Mouse (Mus musculus) kidney, postnatal 4 days (tissue): ENCODE measurements around the gene Omd.
"Not testable (repeated sequence)": the region's sequence is repeated elsewhere in the genome, so short reads cannot be mapped to it uniquely, and the experiment has no call there.

ENCODE experiments used
- DNase-seq, 2 experiments: peaks; one replicate each; pipeline ENCODE4 v3.0.0; 2021; ENCODE audit warnings: mixed read lengths in 2 of 2

The Omd gene

GRCm38 (mm10) chr13:49581541-49582530 is at the start of gene Omd:
TSS of gene Omd (plus strand) at chr13:49582462.
- peak in 1 of 2 experiments; percentile 28 for DNase-seq

- DNase-seq: no peak
Measured at GRCm38 (mm10) chr13:49536946-49537345, 45.3 kb upstream of the Omd start.

- no peak for DNase-seq
Measured at GRCm38 (mm10) chr13:49538693-49539092, 43.6 kb upstream of the Omd start.

GRCm38 (mm10) chr13:49544279-49544678 is 38.0 kb upstream of the Omd start, which contains the start of gene Aspn:
TSS of gene Aspn (plus strand) at chr13:49544443.
- DNase-seq: no peak

GRCm38 (mm10) chr13:49545646-49546045 is 36.6 kb upstream of the Omd start:
- DNase-seq: peak; percentile 14 to 20

GRCm38 (mm10) chr13:49546517-49546916 is 35.7 kb upstream of the Omd start:
- DNase-seq: peak; percentile 7 to 18

GRCm38 (mm10) chr13:49547563-49548150 is 34.6 kb upstream of the Omd start:
- no peak for DNase-seq

- no peak for DNase-seq
Measured at GRCm38 (mm10) chr13:49549616-49550015, 32.6 kb upstream of the Omd start.

GRCm38 (mm10) chr13:49554519-49554918 is 27.7 kb upstream of the Omd start:
- DNase-seq: no peak

GRCm38 (mm10) chr13:49556203-49556602 is 26.1 kb upstream of the Omd start:
- no peak for DNase-seq

- no peak for DNase-seq
Measured at GRCm38 (mm10) chr13:49556924-49557323, 25.3 kb upstream of the Omd start.

- peak; percentile 69 to 71 for DNase-seq
Measured at GRCm38 (mm10) chr13:49559185-49559584, 23.1 kb upstream of the Omd start.

GRCm38 (mm10) chr13:49560886-49561285 is 21.4 kb upstream of the Omd start:
- DNase-seq: no peak

- DNase-seq: no peak
Measured at GRCm38 (mm10) chr13:49564347-49564746, 17.9 kb upstream of the Omd start.

GRCm38 (mm10) chr13:49570371-49570770 is 11.9 kb upstream of the Omd start:
- peak in 1 of 2 experiments; percentile 7 for DNase-seq

- DNase-seq: no peak
Measured at GRCm38 (mm10) chr13:49571418-49571817, 10.8 kb upstream of the Omd start.

GRCm38 (mm10) chr13:49583859-49584258 is 1.6 kb downstream of the Omd start:
- DNase-seq: no peak

GRCm38 (mm10) chr13:49584307-49585005 is 2.2 kb downstream of the Omd start:
- peak; percentile 54 to 66 for DNase-seq

GRCm38 (mm10) chr13:49586062-49586461 is 3.8 kb downstream of the Omd start:
- DNase-seq: no peak

- not testable (repeated sequence) for DNase-seq
Measured at GRCm38 (mm10) chr13:49602541-49602940, 20.3 kb downstream of the Omd start.

- DNase-seq: no peak
Measured at GRCm38 (mm10) chr13:49603603-49604002, 21.3 kb downstream of the Omd start.

- DNase-seq: peak; percentile 12 to 38
Measured at GRCm38 (mm10) chr13:49607714-49608113, 25.5 kb downstream of the Omd start, which contains the start of gene Ogn. TSS of gene Ogn (plus strand) at chr13:49608046.
